Mouse (Mus musculus) kidney, postnatal 10 days (tissue): Measurements from ENCODE around the gene Cbx8.

Experiments
- DNase-seq: peaks from one replicate; pipeline ENCODE4 v3.0.0; 2021; ENCODE audit warnings: mixed read lengths

Gene Cbx8

GRCm38 (mm10) chr11:119026203-119026602 is 14.6 kb downstream of the Cbx8 start:
- DNase-seq: peak; percentile 79

- DNase-seq: peak; percentile 28
These were observed 16.5 kb downstream of the Cbx8 start for GRCm38 (mm10) chr11:119024260-119024659.

- peak; percentile 62 for DNase-seq
These were observed 17.2 kb downstream of the Cbx8 start for GRCm38 (mm10) chr11:119023616-119023980.

GRCm38 (mm10) chr11:119022895-119023615 is 17.7 kb downstream of the Cbx8 start, which contains the start of gene Cbx2:
Gene Cbx2, plus strand, starts transcription at chr11:119022962.
- DNase-seq: peak; percentile 94

- no peak for DNase-seq
These were observed 18.5 kb downstream of the Cbx8 start for GRCm38 (mm10) chr11:119022068-119022894.

GRCm38 (mm10) chr11:119021180-119021579 is 19.6 kb downstream of the Cbx8 start:
- peak; percentile 4 for DNase-seq

GRCm38 (mm10) chr11:119017506-119017905 is 23.3 kb downstream of the Cbx8 start:
- no peak for DNase-seq

- no peak for DNase-seq
These were observed 26.3 kb downstream of the Cbx8 start for GRCm38 (mm10) chr11:119014455-119014854.

GRCm38 (mm10) chr11:119007461-119008456 is 33.0 kb downstream of the Cbx8 start:
- DNase-seq: peak; percentile 44

GRCm38 (mm10) chr11:119006462-119006861 is 34.3 kb downstream of the Cbx8 start:
- DNase-seq: no peak

GRCm38 (mm10) chr11:119005547-119006275 is 35.1 kb downstream of the Cbx8 start:
- DNase-seq: no peak

GRCm38 (mm10) chr11:119001493-119002128 is 39.2 kb downstream of the Cbx8 start:
- DNase-seq: no peak

GRCm38 (mm10) chr11:119000877-119001276 is 39.9 kb downstream of the Cbx8 start:
- DNase-seq: no peak

- DNase-seq: peak; percentile 33
These were observed 41.4 kb downstream of the Cbx8 start for GRCm38 (mm10) chr11:118999361-118999804.

GRCm38 (mm10) chr11:118998540-118999265 is 42.1 kb downstream of the Cbx8 start:
- DNase-seq: peak; percentile 89

GRCm38 (mm10) chr11:118997182-118997581 is 43.6 kb downstream of the Cbx8 start:
- peak; percentile 38 for DNase-seq

- DNase-seq: no peak
These were observed 45.3 kb downstream of the Cbx8 start for GRCm38 (mm10) chr11:118995448-118995847.

GRCm38 (mm10) chr11:118992781-118993180 is 48.0 kb downstream of the Cbx8 start:
- no peak for DNase-seq

GRCm38 (mm10) chr11:118987999-118988398 is 52.8 kb downstream of the Cbx8 start, which contains the start of gene Enpp7:
Gene Enpp7, plus strand, starts transcription at chr11:118988188.
- DNase-seq: peak; percentile 18
